Mouse (Mus musculus) G1E (cell line): ENCODE results near the gene Tmem150a. TPM values are rescaled to one million over a fixed set of nuclear protein-coding genes. Genes with fewer than 3 reads are reported as not detected.
A peak's percentile ranks its signal among the peaks of the same experiment; 100 is the strongest.

Source experiments
- ATAC-seq: 2 replicates; pipeline ENCODE4 v1.8.0; 2016; ENCODE audit warnings: mild to moderate bottlenecking; ENCODE audit not compliant: insufficient number of reproducible peaks, poor library complexity, low FRiP score, severe bottlenecking; ENCODE audit errors: extremely low read depth
- DNase-seq: peaks from one replicate; pipeline ENCODE4 v3.0.0; 2012; ENCODE audit warnings: low spot score
- H3K27me3 ChIP-seq: 2 replicates; pipeline ENCODE4 v1.6.1; 2012; ENCODE audit warnings: mild to moderate bottlenecking, low read length, inconsistent platforms; ENCODE audit not compliant: insufficient read depth
- H3K36me3 ChIP-seq: replicated peaks from 2 replicates; pipeline ENCODE3; 2012; ENCODE audit warnings: mild to moderate bottlenecking, inconsistent platforms
- H3K4me1 ChIP-seq: 2 replicates; pipeline ENCODE4 v1.6.1; 2012; ENCODE audit warnings: low read depth, low read length, inconsistent platforms, mixed read lengths; ENCODE audit not compliant: insufficient read depth
- H3K4me3 ChIP-seq: 2 replicates; pipeline ENCODE4 v1.5.1; 2012; ENCODE audit warnings: low read depth, mild to moderate bottlenecking, inconsistent platforms, low read length, moderate library complexity, mixed read lengths
- H3K9me3 ChIP-seq: replicated peaks from 2 replicates; pipeline ENCODE4 v1.6.1; 2012; ENCODE audit warnings: inconsistent platforms
- CTCF ChIP-seq: IDR thresholded peaks from 2 replicates; pipeline ENCODE4 v1.5.1; 2012; ENCODE audit warnings: low read depth, low read length, inconsistent platforms, mixed read lengths
- GATA1 ChIP-seq: IDR thresholded peaks from 2 replicates; pipeline ENCODE4 v1.6.1; 2012; ENCODE audit warnings: borderline replicate concordance, low read length, inconsistent platforms, mixed read lengths
- GATA2 ChIP-seq: IDR thresholded peaks from 2 replicates; pipeline ENCODE4 v1.6.1; 2012; ENCODE audit warnings: low read depth, low read length, inconsistent platforms, borderline replicate concordance
- POLR2AphosphoS5 ChIP-seq: IDR thresholded peaks from 2 replicates; pipeline ENCODE4 v1.6.1; 2012; ENCODE audit warnings: low read depth, low read length, inconsistent platforms; ENCODE audit not compliant: insufficient replicate concordance
- TAL1 ChIP-seq: conservative IDR thresholded peaks from 2 replicates; pipeline ENCODE4 v1.6.1; 2012; ENCODE audit warnings: low read depth, low read length, inconsistent platforms, mixed read lengths
- polyA plus RNA-seq: library from polyadenylated mRNA; stranded (reverse); fragments of >175 nt; gene quantifications from 2 replicates; pipeline ENCODE4 v1.2.3, GENCODE M21; 2012
- total RNA-seq, 2 experiments: library from RNA; stranded (forward) in 1 of 2; stranded (reverse) in 1 of 2; fragments of 200-1000 nt in 1 of 2; fragments of >200 nt in 1 of 2; fragmentation: Nextera tagmentation in 1 of 2; gene quantifications; 2 replicates each; pipeline ENCODE4 v1.2.3; 2014 to 2017

Tmem150a gene
- total RNA-seq (2014; fragmentation: Nextera tagmentation), result 5.5 and 6.0 TPM in 2 replicates
- 0.55 and 1.2 TPM in 2 replicates for total RNA-seq (2017)
- polyA plus RNA-seq, result 5.1 and 5.6 TPM in 2 replicates

GRCm38 (mm10) chr6:72355066-72355911, at the start of gene Tmem150a:
TSS of gene Tmem150a (plus strand) at chr6:72355447.
- no peak for ATAC-seq
- Histone ChIP-seq H3K4me1 (peaks cover 92% of the 10 kb centered on the region), H3K4me3 (peak within 1 kb of the TSS; percentile 73)

GRCm38 (mm10) chr6:72312198-72312597, 43.0 kb upstream of the Tmem150a start:
- Histone ChIP-seq H3K36me3 (peaks cover 57% of the 10 kb centered on the region), H3K27me3 (peaks cover 7% of the 10 kb centered on the region), H3K9me3 (no peaks in the 10 kb centered on the region), H3K4me1 (peaks cover 11% of the 10 kb centered on the region; the same call in 1 of the 2 replicates), H3K4me3 (no peak overlapping the region)
- ATAC-seq (no peak), DNase-seq (no peak)
- no peak for TF ChIP-seq GATA2

More at GRCm38 (mm10) chr6:72355066-72355911, at the start of gene Tmem150a:
- no peak for TF ChIP-seq TAL1
- no peak for TF ChIP-seq GATA1
- no peak for TF ChIP-seq CTCF
- no peak for TF ChIP-seq POLR2AphosphoS5
- no peak for TF ChIP-seq GATA2
- peak; percentile 62 for DNase-seq
- Histone ChIP-seq H3K27me3 (peaks cover 9% of the 10 kb centered on the region; the same call in 1 of the 2 replicates), H3K9me3 (no peaks in the 10 kb centered on the region), H3K36me3 (peaks cover 79% of the 10 kb centered on the region)

GRCm38 (mm10) chr6:72313124-72313867, 42.0 kb upstream of the Tmem150a start:
- TF ChIP-seq TAL1 (no peak), GATA1 (no peak), POLR2AphosphoS5 (no peak), GATA2 (no peak), CTCF (no peak)
- peaks cover 11% of the 10 kb centered on the region; the same call in 1 of the 2 replicates for H3K4me1 ChIP-seq
- DNase-seq, result no peak
- ATAC-seq, result no peak
- H3K27me3 ChIP-seq, result peaks cover 4% of the 10 kb centered on the region
- peaks cover 68% of the 10 kb centered on the region for H3K36me3 ChIP-seq
- H3K9me3 ChIP-seq, result no peaks in the 10 kb centered on the region
- no peak overlapping the region for H3K4me3 ChIP-seq

- ATAC-seq (no peak), DNase-seq (no peak)
- peaks cover 13% of the 10 kb centered on the region; the same call in 1 of the 2 replicates for H3K4me1 ChIP-seq
- H3K27me3 ChIP-seq, result no peaks in the 10 kb centered on the region
- no peaks in the 10 kb centered on the region for H3K9me3 ChIP-seq
- H3K36me3 ChIP-seq, result peaks cover 89% of the 10 kb centered on the region
- H3K4me3 ChIP-seq, result no peak overlapping the region
- no peak for TF ChIP-seq CTCF
These were observed 39.9 kb upstream of the Tmem150a start for GRCm38 (mm10) chr6:72315384-72315783.

- Histone ChIP-seq H3K36me3 (peaks cover 90% of the 10 kb centered on the region), H3K9me3 (no peaks in the 10 kb centered on the region), H3K4me1 (peaks cover 13% of the 10 kb centered on the region; the same call in 1 of the 2 replicates), H3K27me3 (no peaks in the 10 kb centered on the region), H3K4me3 (no peak overlapping the region)
- DNase-seq, result no peak
- no peak for ATAC-seq
- TF ChIP-seq CTCF (no peak), POLR2AphosphoS5 (no peak), GATA1 (no peak), GATA2 (no peak), TAL1 (no peak)
These were observed 39.2 kb upstream of the Tmem150a start for GRCm38 (mm10) chr6:72316044-72316443.

- DNase-seq (no peak), ATAC-seq (no peak)
- Histone ChIP-seq H3K4me1 (peaks cover 13% of the 10 kb centered on the region; the same call in 1 of the 2 replicates), H3K36me3 (peaks cover 95% of the 10 kb centered on the region), H3K4me3 (no peak overlapping the region), H3K9me3 (no peaks in the 10 kb centered on the region), H3K27me3 (no peaks in the 10 kb centered on the region)
- no peak for TF ChIP-seq TAL1
- no peak for TF ChIP-seq GATA2
- no peak for TF ChIP-seq POLR2AphosphoS5
- no peak for TF ChIP-seq GATA1
- no peak for TF ChIP-seq CTCF
These were observed 36.8 kb upstream of the Tmem150a start for GRCm38 (mm10) chr6:72318440-72318839.
